ENCODE assay signal across 8 mouse cellular contexts in genomic region chr15:85581563-85582064, GRCm38 (mm10). TPM values are rescaled to one million over a fixed set of nuclear protein-coding genes. Genes with fewer than 3 reads are reported as not detected.
DNase-seq lines count a peak whose midpoint lies in the region; ATAC-seq and TF ChIP-seq lines count a peak whose summit lies in the region.

No protein-coding gene starts in this region.

- WGBS in heart, embryonic 16.5 days = 1% methylated on average over 45 of the region's 67 CpGs
- under 1% methylated on average over 63 of the region's 67 CpGs for WGBS in embryonic facial prominence, embryonic 10.5 days
- WGBS in intestine, postnatal 0 days = under 1% methylated on average over 54 of the region's 67 CpGs
- WGBS in midbrain, embryonic 16.5 days = under 1% methylated on average over 55 of the region's 67 CpGs

- peaks cover 19% of the 10 kb centered on the region for H3K4me1 ChIP-seq in heart, embryonic 16.5 days (ENCODE audit: control insufficient read depth, insufficient read depth, low read length)
- peaks cover 55% of the 10 kb centered on the region for H3K4me1 ChIP-seq in embryonic facial prominence, embryonic 10.5 days
- H3K4me1 ChIP-seq in intestine, postnatal 0 days (replicated peaks; ENCODE audit: control insufficient read depth, insufficient read depth, low read length) = no peaks in the 10 kb centered on the region
- H3K4me1 ChIP-seq in midbrain, embryonic 16.5 days (ENCODE audit: control insufficient read depth, insufficient read depth, low read length) = peaks cover 44% of the 10 kb centered on the region

- no peak for DNase-seq in heart, postnatal 14 days
- peak; percentile 53 for DNase-seq in embryonic facial prominence, embryonic 10.5 days (ENCODE audit: low spot score)
- no peak for DNase-seq in frontal cortex, postnatal 25 days (ENCODE audit: low spot score in 2 of 2)
- DNase-seq in spleen, adult 12 weeks (ENCODE audit: low spot score) = no peak
- no peak for DNase-seq in c-Kit-positive CD71-positive TER-119-positive erythroid progenitor cells, embryonic 14.5 days (ENCODE audit: low spot score)

- TF ChIP-seq CTCF in intestine, postnatal 0 days (IDR thresholded peaks at IDR 0.05; ENCODE audit: low read depth) = no peak

- ATAC-seq in heart, embryonic 16.5 days (replicated peaks; ENCODE audit: extremely low read depth, insufficient read depth, low FRiP score) = no peak
- no peak for ATAC-seq in intestine, postnatal 0 days
- ATAC-seq in midbrain, embryonic 16.5 days = no peak

- H3K27ac ChIP-seq in heart, embryonic 16.5 days (ENCODE audit: low read length) = no peak overlapping the region
- H3K27ac ChIP-seq in embryonic facial prominence, embryonic 10.5 days (replicated peaks) = peak overlapping the region; percentile 76
- no peak overlapping the region for H3K27ac ChIP-seq in intestine, postnatal 0 days (ENCODE audit: low read depth, low read length)
- H3K27ac ChIP-seq in midbrain, embryonic 16.5 days (ENCODE audit: low read length) = 0 out of 2 replicates have a peak overlapping the region, but pooled peaks have one; percentile 24

- H3K4me3 ChIP-seq in heart, embryonic 16.5 days (ENCODE audit: low read length) = peak overlapping the region; percentile 59
- H3K4me3 ChIP-seq in embryonic facial prominence, embryonic 10.5 days = peak overlapping the region; percentile 65
- peak overlapping the region; percentile 46 for H3K4me3 ChIP-seq in intestine, postnatal 0 days (ENCODE audit: low read depth, low read length)
- H3K4me3 ChIP-seq in midbrain, embryonic 16.5 days (ENCODE audit: low read depth, low read length) = peak overlapping the region; percentile 66

- peaks cover 82% of the 10 kb centered on the region for H3K27me3 ChIP-seq in heart, embryonic 16.5 days (ENCODE audit: control insufficient read depth, insufficient read depth, low read length)
- peaks cover 93% of the 10 kb centered on the region for H3K27me3 ChIP-seq in embryonic facial prominence, embryonic 10.5 days (replicated peaks; ENCODE audit: low read depth, poor library complexity, severe bottlenecking)
- H3K27me3 ChIP-seq in intestine, postnatal 0 days (replicated peaks; ENCODE audit: control insufficient read depth, insufficient read depth, low read length) = peaks cover 79% of the 10 kb centered on the region
- H3K27me3 ChIP-seq in midbrain, embryonic 16.5 days (ENCODE audit: control insufficient read depth, insufficient read depth, low read depth, low read length) = peaks cover 53% of the 10 kb centered on the region

- peaks cover 4% of the 10 kb centered on the region for H3K9me3 ChIP-seq in heart, embryonic 16.5 days (replicated peaks; ENCODE audit: control insufficient read depth, low read length)
- H3K9me3 ChIP-seq in embryonic facial prominence, embryonic 10.5 days = no peaks in the 10 kb centered on the region
- H3K9me3 ChIP-seq in intestine, postnatal 0 days (ENCODE audit: control insufficient read depth) = no peaks in the 10 kb centered on the region
- no peaks in the 10 kb centered on the region for H3K9me3 ChIP-seq in midbrain, embryonic 16.5 days (replicated peaks; ENCODE audit: control insufficient read depth, low read length, poor library complexity, severe bottlenecking)

- H3K4me2 ChIP-seq in heart, embryonic 16.5 days (ENCODE audit: low read depth, low read length) = peak overlapping the region; percentile 87
- H3K4me2 ChIP-seq in intestine, postnatal 0 days (replicated peaks; ENCODE audit: low read depth) = peak overlapping the region; percentile 77
- peak overlapping the region; percentile 99 for H3K4me2 ChIP-seq in midbrain, embryonic 16.5 days (ENCODE audit: low read length)

- peak overlapping the region; percentile 4; the same call in 1 of the 2 replicates for H3K9ac ChIP-seq in heart, embryonic 16.5 days (ENCODE audit: low read length)
- no peak overlapping the region for H3K9ac ChIP-seq in intestine, postnatal 0 days (ENCODE audit: low read depth, low read length)
- peak overlapping the region; percentile 63 for H3K9ac ChIP-seq in midbrain, embryonic 16.5 days (ENCODE audit: low read depth, low read length)

- intact Hi-C loops in heart, postnatal 14 days (cut with DNase I) = loop anchor here (2.0 to 5.0 kb wide), 3 partner anchors 105 to 429 kb away; no protein-coding TSS in a partner anchor

- H3K36me3 ChIP-seq in heart, embryonic 16.5 days (ENCODE audit: control insufficient read depth, insufficient read depth) = no peaks in the 10 kb centered on the region
- H3K36me3 ChIP-seq in embryonic facial prominence, embryonic 10.5 days (replicated peaks) = no peaks in the 10 kb centered on the region
- H3K36me3 ChIP-seq in intestine, postnatal 0 days (ENCODE audit: control insufficient read depth, insufficient read depth) = no peaks in the 10 kb centered on the region
- no peaks in the 10 kb centered on the region for H3K36me3 ChIP-seq in midbrain, embryonic 16.5 days (ENCODE audit: control insufficient read depth, insufficient read depth, low read length)

RNA-seq across cellular contexts. Expression of gene Wnt7b, which starts 0.7 kb away (rescaled TPM):
- 0.97 and 4.0 TPM in 2 replicates for polyA plus RNA-seq in heart, embryonic 16.5 days (2015; fragmentation: Nextera tagmentation; extraction: Ambion mirVana)
- under 1 TPM; 0.20 to 0.88 TPM for total RNA-seq in heart, postnatal 14 days (2021)
- 22.0 and 29.5 TPM in 2 replicates for polyA plus RNA-seq in embryonic facial prominence, embryonic 10.5 days (2016; fragmentation: Nextera tagmentation; extraction: Ambion mirVana)
- polyA plus RNA-seq in intestine, postnatal 0 days (2015; fragmentation: Nextera tagmentation; extraction: Ambion mirVana) = 0.14 and 0.27 TPM in 2 replicates
- 22.6 and 25.3 TPM in 2 replicates for polyA plus RNA-seq in midbrain, embryonic 16.5 days (2015; fragmentation: Nextera tagmentation; extraction: Ambion mirVana)

Comparison
In these comparisons a context has a peak if more than half of its experiments do, and no peak if none do; other contexts are left out.
1. H3K27ac ChIP-seq: peak in embryonic facial prominence, embryonic 10.5 days (single experiment) and midbrain, embryonic 16.5 days (single experiment); none in heart, embryonic 16.5 days (single experiment) and intestine, postnatal 0 days (single experiment).
2. Peak in every context shown above with its lines, with median percentiles within 50 percentile points of each other: H3K4me2 ChIP-seq and H3K4me3 ChIP-seq.